Mouse (Mus musculus) adrenal gland, adult 2 months (tissue): ENCODE results near the gene Eif1. TPM values are rescaled to one million over a fixed set of nuclear protein-coding genes. Genes with fewer than 3 reads are reported as not detected.
"Not testable (repeated sequence)": the region's sequence is repeated elsewhere in the genome, so short reads cannot be mapped to it uniquely, and the experiment has no call there.

Source experiments
- DNase-seq: peaks from one replicate; pipeline ENCODE4 v3.0.0; 2021
- polyA plus RNA-seq: library from polyadenylated mRNA; depleted of rRNA; stranded (reverse); fragments of >200 nt; gene quantifications from 2 replicates; pipeline ENCODE4 v1.2.3, GENCODE M21; 2012; rRNA removed
- total RNA-seq, 2 experiments: library from RNA; stranded (reverse); gene quantifications; 2 replicates each; pipeline ENCODE4 v1.2.3; 2021

Gene Eif1
- total and polyA plus RNA-seq, 3 experiments = 121 to 1,252 (median 1,002) TPM

- no peak for DNase-seq
Observed at GRCm38 (mm10) chr11:100352076-100352857, 32.6 kb downstream of the Eif1 start.

DNA sequence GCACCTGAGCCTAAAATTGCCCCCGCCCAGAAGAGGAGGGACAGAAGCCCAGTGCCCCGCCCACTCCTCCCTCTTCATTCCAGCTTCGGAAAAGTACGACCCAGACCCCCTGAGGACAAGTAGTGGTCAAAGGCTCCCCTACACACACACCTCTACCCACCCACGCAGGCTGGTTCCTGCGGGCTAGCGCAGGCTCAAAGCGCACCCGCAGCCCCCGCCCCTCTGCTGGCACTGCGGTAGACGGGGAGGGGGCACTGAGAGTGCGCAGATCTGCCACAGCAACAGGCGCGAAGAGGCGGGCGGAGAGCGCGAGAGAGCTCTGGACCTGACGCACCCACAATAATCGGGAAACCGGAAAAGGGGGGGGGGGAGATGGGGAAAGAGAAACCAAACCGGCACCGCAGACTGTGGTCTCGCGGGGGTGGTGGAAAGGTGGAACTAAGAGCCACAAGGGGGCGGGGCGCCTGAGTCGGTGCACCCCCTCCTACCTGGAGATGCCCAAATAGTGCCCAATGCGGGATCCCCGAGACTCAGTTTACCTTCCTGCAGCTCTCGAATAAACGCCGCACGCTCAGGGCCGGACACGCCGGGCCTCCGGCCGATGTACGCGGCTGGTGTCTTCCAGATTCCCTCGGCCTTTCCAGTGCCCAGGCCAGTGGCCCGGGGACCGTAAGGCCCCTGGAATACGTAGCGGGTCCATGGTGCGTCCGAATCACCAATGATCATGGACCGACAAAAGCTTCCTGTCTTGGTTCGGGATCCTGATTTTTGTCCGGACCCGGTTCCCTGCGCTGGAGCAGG is 35.7 kb downstream of the Eif1 start:
- peak; percentile 57 for DNase-seq

DNA sequence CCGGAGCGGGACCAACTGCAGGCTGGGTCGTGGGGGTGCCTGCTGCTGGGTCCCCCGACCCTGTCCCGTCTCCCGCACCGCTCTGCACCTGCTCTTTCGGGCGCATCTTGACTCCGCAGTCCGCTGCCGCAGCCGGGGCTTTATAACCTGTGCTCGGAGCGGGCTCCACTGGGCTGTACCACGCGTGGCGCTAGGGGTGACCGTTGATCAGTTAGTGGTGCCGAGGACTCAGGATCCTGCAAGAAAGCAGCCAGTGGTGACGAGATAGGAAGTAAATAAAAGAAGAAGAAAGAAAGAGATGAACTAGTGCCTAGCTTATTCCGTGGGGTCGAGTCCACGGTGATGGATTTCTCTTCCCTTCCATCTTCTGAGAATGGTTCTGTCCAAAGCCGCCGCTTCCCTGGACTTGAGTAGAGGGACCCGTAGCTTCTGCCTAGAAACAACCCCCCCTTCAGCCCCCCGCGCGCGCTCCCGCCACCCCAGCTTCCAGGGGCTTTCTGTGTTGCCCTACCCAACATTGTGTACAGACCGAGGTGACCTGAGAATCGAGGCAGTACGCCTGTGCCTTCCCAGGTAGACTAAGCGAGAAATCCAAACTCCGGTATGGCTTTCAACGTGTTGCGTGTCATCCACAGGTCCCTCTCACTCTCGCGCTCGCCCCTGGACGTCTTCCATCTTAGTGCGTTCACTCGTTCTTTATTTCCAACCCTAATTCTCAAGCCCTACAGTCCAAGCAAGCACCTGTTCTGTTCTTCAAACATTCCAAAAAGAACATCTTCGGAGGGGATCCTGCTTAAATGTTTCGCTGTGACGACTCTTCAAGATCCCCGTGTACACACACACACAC is 36.5 kb downstream of the Eif1 start, which contains the start of gene Hap1:
Gene Hap1 (minus strand): TSS at position 157 of the 847 bp plus-strand sequence.
- peak; percentile 86 for DNase-seq

DNA sequence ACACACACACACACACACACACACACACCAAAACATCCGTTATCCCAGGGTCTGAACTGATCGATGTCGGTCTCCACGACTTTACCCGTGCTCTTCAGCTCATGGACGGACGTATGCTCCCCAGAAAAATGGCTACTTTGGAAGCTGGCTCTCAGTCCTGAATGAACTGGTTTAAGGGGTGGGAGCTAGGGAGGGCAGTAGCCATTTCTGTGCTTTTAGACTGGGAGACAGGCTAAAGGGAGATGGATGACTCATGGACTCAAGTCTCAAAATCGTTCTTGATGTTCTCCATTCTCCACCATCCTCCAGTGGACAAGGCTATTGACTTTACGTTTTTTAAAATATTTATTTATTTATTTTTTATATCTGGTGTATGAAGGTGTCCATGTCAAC is 37.1 kb downstream of the Eif1 start:
- no peak for DNase-seq

DNA sequence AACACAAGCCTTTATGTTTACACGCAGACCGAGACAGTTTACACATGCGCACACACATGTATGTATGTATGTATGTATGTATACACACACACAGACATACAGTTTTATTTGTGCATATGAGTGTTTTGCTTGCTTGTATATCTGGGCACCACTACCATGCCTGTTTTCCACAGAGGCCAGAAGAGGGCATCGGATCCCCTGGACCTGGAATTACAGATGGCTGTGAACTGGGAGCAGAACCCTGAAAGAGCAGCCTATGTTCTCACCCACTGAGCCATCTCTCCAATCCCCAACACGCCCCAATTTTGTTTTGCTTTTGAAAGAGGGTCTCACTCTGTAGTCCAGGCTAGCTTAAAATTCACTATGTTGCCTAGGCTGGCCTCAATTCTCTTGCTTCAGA is 37.7 kb downstream of the Eif1 start:
- DNase-seq = no peak

DNA sequence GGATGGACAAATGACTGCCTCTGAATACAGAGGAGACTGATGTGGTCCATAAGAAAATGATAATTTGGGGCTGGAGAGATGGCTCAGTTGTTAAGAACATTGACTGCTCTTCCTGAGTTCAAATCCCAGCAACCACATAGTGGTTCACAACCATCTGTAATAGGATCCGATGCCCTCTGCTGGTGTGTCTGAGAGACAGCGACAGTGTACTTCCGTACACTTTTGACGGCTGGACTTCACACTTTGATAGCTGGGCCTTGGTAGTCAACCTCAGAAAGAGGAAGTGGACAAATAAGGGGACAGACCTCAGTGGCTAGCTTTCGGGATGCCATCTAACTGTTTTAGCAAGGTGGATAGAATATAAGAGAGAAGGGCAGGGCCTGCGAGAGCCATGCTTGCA is 40.5 kb downstream of the Eif1 start:
- DNase-seq = no peak

DNA sequence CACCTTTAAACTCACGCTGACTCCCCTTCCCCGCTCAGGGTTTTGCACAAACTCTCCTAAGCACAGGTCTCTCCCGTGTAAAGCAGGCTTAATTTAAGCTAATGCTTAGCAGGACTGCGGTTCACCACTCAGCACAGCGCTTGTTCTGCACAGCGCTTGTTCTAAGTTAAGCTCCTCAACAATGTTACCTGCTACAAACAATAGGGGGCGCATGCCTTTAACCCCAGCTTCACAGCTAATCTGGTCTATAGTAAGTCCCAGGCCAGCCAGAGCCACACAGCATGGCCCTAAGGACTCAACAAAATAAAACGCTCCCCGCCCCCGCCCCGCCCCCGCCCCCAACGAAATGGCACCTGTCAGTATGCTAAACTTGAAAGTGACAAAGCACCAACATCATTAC is 41.4 kb downstream of the Eif1 start:
- DNase-seq = not testable (repeated sequence)

GRCm38 (mm10) chr11:100362209-100362978 is 42.7 kb downstream of the Eif1 start:
- peak; percentile 78 for DNase-seq

DNA sequence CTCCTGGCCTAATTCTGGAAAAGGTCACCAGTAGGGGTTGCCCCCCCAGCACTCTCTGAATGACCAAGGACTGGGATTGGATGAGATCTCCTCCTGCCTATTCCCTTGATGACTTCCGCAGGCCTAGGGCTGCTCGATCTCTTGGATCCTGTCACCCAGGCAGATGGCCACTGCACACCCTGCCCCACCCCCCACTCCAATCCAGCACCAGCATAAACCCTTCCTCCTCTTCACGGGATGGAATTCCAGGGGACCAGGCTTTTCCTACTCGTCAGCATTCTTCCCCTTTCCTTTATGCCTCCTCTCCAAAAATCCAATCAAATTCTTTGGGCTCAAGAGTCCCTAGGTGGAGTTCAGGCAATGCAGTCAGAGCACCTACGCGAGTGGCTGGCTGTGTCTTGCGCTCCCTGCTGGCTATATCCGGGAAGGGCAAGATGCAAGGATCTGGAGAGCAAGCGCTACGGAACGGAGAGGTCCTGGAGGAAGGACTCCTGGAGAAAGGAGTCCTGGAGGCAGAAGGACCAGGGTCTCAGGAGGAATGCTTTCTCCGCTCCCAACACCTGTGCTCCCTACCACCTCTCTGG is 43.4 kb downstream of the Eif1 start:
- DNase-seq = peak; percentile 68

DNA sequence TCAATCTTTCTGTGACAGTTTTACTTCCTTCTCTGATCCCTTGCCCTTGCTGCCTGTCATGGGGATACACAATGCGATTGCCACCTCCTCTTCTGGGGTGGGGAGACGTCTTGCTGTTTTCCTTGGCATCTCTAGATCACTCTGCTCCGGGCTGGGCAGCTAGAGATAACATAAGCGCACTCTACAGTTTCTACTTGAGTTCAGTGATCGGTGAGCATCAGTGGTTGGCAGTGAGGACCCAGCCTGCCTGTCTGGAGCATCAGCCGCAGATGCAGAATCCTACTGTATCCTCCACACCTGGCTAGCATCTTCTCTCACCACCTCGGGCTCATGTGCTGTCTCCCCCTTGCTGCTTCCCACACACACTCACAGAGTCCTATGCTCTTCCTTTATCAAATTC is 49.5 kb downstream of the Eif1 start:
- no peak for DNase-seq

DNA sequence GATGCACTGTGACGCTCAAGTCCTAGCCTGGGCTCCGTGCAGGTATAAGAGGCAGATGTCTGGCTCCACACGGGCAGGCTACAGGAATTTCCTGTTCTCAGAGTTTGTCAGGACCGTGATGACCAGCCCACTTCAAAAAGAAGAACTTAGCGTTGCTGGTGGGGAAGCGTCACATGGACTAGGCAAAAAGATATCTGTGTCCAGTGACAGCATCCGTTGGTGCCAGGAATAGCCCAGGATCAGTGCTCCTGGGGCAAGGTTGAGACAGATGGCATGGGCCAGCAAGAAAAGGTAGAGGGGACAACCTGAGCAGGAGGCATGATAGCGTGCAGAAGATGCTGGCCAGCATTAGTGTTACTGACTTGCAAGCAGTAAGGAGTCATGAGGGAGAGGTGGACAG is 50.1 kb downstream of the Eif1 start:
- no peak for DNase-seq

Other genes starting within 250 kb of the Eif1 start
- gene Krt32, start 231.7 kb upstream of the Eif1 start, total RNA-seq = not detected
- gene Krt32, start 231.7 kb upstream of the Eif1 start, polyA plus RNA-seq = not detected in 2 replicates
- not detected for gene Krt35, start 223.6 kb upstream of the Eif1 start, total RNA-seq
- gene Krt35, start 223.6 kb upstream of the Eif1 start, polyA plus RNA-seq = not detected in 2 replicates
- gene Krt36, start 214.3 kb upstream of the Eif1 start, total RNA-seq = under 1 TPM; 0.28 to 0.43 TPM
- 0.31 and 0.50 TPM in 2 replicates for gene Krt36, start 214.3 kb upstream of the Eif1 start, polyA plus RNA-seq
- not detected for gene Krt13, start 198.3 kb upstream of the Eif1 start, total RNA-seq
- gene Krt13, start 198.3 kb upstream of the Eif1 start, polyA plus RNA-seq = not detected in 2 replicates
- gene Krt15, start 184.0 kb upstream of the Eif1 start, total RNA-seq = not detected
- not detected in 2 replicates for gene Krt15, start 184.0 kb upstream of the Eif1 start, polyA plus RNA-seq
- 1 to 10 TPM; 6.1 to 8.6 TPM for gene Krt19, start 171.2 kb upstream of the Eif1 start, total RNA-seq
- gene Krt19, start 171.2 kb upstream of the Eif1 start, polyA plus RNA-seq = 2.6 and 4.4 TPM in 2 replicates
- not detected for gene Krt9, start 126.6 kb upstream of the Eif1 start, total RNA-seq
- gene Krt9, start 126.6 kb upstream of the Eif1 start, polyA plus RNA-seq = not detected in 2 replicates
- under 1 TPM in 1 of 2 experiments, not detected in 1; 0.52 TPM for gene Krt14, start 112.3 kb upstream of the Eif1 start, total RNA-seq
- gene Krt14, start 112.3 kb upstream of the Eif1 start, polyA plus RNA-seq = 0.12 and 0.13 TPM in 2 replicates
- not detected for gene Krt16, start 71.0 kb upstream of the Eif1 start, total RNA-seq
- not detected in 2 replicates for gene Krt16, start 71.0 kb upstream of the Eif1 start, polyA plus RNA-seq
- not detected for gene Krt17, start 58.9 kb upstream of the Eif1 start, total RNA-seq
- not detected in 2 replicates for gene Krt17, start 58.9 kb upstream of the Eif1 start, polyA plus RNA-seq
- not detected for gene Krt42, start 50.0 kb upstream of the Eif1 start, total RNA-seq
- 0.12 TPM in 1 of 2 replicates, not detected in the other for gene Krt42, start 50.0 kb upstream of the Eif1 start, polyA plus RNA-seq
- gene Gast, start 14.5 kb downstream of the Eif1 start, total RNA-seq = not detected
- not detected in 2 replicates for gene Gast, start 14.5 kb downstream of the Eif1 start, polyA plus RNA-seq
- 10 to 100 TPM; 34.6 to 62.1 TPM for gene Hap1, start 36.2 kb downstream of the Eif1 start, total RNA-seq
- gene Hap1, start 36.2 kb downstream of the Eif1 start, polyA plus RNA-seq = 28.5 and 32.8 TPM in 2 replicates
- 10 to 100 TPM; 67.0 to 94.3 TPM for gene Jup, start 77.9 kb downstream of the Eif1 start, total RNA-seq
- 275 and 284 TPM in 2 replicates for gene Jup, start 77.9 kb downstream of the Eif1 start, polyA plus RNA-seq
- gene P3h4, start 95.0 kb downstream of the Eif1 start, total RNA-seq = 10 to 100 TPM; 20.3 to 40.8 TPM
- 76.3 and 107 TPM in 2 replicates for gene P3h4, start 95.0 kb downstream of the Eif1 start, polyA plus RNA-seq
- gene Fkbp10, start 95.8 kb downstream of the Eif1 start, total RNA-seq = 10 to 100 TPM; 12.5 to 25.8 TPM
- gene Fkbp10, start 95.8 kb downstream of the Eif1 start, polyA plus RNA-seq = 42.1 and 57.5 TPM in 2 replicates
- 10 to 100 TPM; 54.3 to 58.7 TPM for gene Nt5c3b, start 121.9 kb downstream of the Eif1 start, total RNA-seq
- gene Nt5c3b, start 121.9 kb downstream of the Eif1 start, polyA plus RNA-seq = 43.0 and 46.0 TPM in 2 replicates
- under 1 TPM; 0.69 to 0.84 TPM for gene Klhl10, start 122.0 kb downstream of the Eif1 start, total RNA-seq
- 0.17 and 0.38 TPM in 2 replicates for gene Klhl10, start 122.0 kb downstream of the Eif1 start, polyA plus RNA-seq
- gene Klhl11, start 152.9 kb downstream of the Eif1 start, total RNA-seq = 10 to 100 TPM; 47.4 to 47.5 TPM
- 14.2 and 16.8 TPM in 2 replicates for gene Klhl11, start 152.9 kb downstream of the Eif1 start, polyA plus RNA-seq
- gene Acly, start 208.1 kb downstream of the Eif1 start, total RNA-seq = 1,000 to 10,000 TPM; 1,249 to 2,157 TPM
- 567 and 624 TPM in 2 replicates for gene Acly, start 208.1 kb downstream of the Eif1 start, polyA plus RNA-seq
- gene Ttc25, start 225.7 kb downstream of the Eif1 start, total RNA-seq = 10 to 100 TPM in 1 of 2 experiments, 1 to 10 TPM in 1; 3.5 to 11.4 TPM
- gene Ttc25, start 225.7 kb downstream of the Eif1 start, polyA plus RNA-seq = 1.3 and 1.6 TPM in 2 replicates